Mouse (Mus musculus) left cerebral cortex, adult 11 months (tissue): ENCODE data around the gene Celf5.

Source experiments
- DNase-seq: peaks from one replicate; pipeline ENCODE4 v3.0.0; 2022; ENCODE audit warnings: low spot score

Gene Celf5

DNA sequence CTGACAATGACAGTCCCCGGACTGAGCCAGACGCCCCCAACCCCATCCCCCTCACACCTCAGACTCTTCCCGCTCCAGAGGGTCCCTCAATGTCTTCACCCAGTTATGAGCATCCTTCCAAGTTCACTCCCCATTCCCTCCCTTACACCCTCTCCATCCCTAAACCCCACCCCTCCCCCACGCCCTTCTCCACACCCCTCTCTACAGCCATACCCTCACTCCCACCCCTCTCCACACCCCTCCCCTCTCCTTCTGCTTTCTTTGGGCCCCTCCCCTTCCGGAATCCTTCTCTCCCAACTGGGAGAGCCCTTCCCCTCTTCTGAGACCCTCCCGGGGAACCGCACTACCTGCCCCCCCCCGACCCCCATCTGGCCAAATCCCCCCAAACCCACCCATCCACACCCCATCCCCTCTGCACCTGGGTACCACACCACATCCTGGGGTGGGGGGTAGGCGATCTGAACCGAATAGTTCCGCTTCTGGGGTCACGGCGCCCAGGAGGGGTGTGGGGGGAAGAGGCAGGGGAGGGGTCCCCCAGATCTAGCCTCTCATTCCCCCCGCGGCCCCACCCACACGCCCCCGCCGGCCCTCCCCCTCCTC lies 10.0 kb downstream of the Celf5 start:
- DNase-seq = no peak

DNA sequence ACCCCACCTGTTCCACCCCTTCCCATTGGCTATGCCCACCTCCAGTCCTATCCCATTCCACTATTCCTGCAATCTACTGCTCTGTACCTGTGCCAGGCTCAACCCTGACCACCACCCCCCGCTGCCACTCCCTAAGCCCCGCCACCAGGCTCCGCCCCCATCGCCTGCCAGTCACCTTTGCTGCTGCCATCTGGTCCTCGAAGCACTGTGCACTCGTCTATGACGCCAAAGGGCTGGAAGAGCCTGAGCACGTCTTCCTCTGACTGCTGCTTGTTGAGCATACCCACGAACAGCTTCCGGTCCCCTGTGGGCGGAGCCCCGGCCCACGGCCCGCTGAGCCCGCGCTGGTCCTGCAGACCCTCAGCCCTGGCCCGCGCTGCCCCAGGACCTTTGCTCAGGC lies 12.1 kb downstream of the Celf5 start:
- no peak for DNase-seq

DNA sequence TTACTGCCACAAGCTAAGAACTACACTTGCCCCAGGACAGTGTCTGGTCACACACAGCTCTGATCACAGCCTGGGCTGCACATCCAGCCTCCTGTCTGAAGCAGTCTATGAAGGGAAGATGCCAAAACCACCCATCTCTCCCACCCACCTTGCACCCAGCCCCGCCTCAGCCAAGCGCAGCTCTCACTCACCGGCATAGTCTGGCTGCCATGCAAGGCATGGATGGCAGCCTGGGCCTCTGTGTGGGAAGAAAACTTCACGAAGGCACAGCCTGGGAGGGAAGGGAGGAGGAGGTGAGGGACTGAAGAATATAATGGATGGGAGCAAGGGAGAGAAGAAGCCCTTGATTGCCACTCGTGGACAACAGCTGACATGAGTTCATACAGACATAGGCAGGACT lies 13.3 kb downstream of the Celf5 start:
- DNase-seq = peak; percentile 72

DNA sequence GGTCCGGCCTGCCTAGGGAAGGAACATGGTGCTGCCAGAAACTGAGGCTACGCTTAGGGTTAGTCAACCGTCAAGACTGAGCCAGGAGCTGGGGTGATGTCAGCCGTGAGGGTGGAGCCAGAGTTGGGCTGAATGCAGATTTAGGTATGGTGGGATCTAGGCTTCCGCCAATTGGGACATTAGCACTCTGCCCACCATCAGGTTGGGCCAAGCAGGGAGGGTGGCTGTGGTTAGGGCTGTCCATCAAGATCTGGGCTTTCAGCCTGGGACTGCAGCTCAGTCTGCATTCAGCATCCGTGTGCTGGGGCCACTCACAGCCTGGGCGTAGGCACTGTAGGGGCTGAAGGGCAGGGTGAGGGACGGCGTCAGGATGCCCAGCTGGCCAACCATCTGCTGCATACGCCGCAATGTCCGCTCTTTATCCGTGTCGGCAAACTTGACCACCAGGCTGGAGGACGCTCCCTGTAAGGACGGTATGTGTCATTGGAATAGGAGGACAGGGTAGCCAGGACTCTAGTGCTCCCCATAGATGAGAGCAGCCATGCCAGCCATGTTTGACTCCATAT lies 14.8 kb downstream of the Celf5 start:
- DNase-seq = no peak

DNA sequence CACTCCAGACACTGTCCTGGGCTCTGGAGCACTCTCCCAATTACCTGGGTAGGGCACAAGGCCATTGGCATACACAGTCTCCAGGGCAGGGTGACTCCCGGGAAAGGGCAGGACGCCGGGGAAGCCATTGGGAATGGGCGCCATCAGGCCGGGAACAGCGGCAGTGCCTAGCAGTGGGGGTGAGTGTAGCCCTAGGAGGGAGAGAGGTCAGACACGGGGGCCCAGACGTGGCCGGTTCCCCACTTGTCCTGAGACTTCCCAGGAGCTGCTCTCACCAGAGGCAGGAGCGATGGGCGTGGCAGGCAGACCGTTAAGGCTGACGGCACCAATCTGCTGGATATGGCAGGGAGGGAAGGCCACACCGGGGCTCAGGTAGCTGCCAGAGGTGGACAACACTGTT lies 15.6 kb downstream of the Celf5 start:
- DNase-seq = no peak

DNA sequence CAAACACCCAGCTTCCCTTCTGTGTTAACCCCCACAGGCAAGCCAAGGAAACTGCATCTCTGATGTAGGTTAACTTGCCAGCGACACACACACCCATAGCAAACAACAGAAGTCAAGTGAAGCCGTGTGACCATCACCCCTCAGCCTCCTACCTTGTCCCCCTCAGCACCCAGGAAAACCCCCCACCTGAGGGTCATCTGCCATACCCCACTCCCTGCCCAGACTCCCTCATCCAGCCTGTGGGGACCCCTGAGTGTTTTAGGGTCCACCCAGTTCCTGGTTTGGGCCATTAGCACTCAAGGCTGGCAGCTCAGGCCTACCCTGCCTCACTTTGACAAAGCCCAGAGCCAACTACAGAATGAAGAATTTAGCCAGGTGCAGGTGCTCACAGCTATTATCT lies 16.4 kb downstream of the Celf5 start:
- no peak for DNase-seq

DNA sequence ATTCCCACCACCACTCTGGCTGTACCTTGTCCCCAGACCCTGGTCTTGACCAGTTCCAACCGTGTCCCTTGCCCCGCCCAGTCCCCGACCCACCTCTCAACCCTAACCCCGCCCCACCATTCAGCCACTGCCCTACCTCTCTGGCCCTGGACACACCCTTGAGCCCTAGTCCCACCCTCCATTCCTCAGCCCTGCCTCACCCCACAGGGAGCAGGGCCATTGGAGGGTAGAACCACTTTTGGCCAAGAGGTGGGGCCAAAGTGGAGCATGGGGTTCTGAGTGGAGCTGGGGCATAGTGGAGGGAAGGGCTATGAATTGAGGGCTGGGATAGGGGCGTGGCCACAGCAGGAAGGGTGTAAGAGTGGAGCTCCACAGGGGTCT lies 17.3 kb downstream of the Celf5 start:
- no peak for DNase-seq

DNA sequence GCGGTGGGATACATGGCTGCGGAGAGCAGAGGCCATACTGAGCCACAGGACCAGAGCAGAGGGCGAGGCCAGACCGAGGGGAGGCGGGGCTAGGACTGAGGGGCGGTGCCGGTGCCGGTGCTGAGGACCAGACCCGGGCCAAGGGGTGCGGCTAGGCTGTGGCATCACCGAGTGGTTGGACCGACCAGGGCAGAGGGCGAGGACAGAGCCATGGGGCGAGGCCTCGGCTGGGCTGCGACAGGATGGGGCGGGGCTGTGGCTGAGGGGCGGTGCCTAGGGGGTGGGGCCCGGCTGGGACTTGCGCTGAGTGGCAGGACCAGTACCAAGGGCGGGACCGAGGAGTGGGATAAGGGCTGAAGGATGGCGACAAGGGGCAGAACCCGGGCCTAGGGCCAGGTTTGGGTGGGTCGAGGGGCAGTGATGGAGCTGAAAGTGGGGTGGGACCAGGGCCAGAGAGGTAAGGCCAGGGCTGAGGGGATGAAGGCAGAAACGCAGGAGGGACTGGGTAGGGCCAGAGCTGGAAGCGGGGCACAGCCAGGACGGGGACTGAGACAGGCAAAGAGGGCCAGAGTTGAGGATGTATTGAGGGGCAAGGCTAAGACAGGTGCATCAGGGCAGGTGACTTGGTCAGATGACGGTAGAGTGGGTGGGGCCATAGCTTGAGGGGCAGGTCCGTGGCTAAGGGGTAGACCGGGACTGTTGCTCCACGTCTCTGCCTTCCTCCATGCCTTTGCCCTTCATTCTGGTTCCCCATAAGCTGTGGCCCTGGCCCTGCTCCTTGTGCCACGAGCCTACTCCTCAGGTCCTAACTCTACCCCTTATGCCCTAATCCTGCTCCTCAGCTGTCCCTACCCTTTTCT lies 17.9 kb downstream of the Celf5 start:
- no peak for DNase-seq

DNA sequence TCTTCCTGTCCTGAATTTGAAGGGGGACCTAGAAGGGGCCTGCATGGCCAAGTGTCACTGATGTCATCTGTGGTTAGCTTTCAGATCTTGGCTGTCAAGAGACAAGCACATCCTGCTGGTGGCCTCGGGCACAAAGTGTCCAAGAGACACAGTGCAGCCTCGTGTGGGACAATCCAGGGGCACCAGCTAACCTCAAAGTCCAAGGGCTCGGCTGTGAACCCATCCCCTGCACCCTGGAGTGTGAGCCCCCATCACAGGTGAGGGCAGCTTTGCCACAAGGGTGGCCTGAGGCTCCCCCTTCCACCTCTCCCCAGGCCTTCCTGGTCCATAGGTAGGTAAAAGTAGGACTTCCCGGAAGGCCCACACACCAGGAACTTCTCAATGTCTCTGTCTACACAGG lies 19.0 kb downstream of the Celf5 start:
- DNase-seq = no peak

DNA sequence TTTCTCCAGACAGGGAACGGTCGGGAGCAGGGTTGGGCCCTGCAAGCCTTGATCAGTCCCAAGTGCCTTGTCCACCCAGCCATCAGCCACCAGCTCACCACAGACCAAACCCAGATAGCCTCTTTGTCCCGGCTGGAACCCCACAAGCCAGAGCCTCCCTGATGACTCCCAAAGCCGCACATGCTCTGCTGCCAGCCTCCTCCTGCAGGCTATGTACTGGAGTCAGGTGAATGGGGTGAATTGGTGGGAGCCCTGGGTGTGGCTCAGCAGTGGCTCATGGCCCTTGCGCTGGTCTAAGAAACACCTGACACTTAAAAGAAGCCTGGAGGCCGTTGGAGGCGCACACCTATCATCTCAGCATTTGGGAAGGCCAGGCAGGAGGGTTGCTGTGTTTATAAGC lies 19.6 kb downstream of the Celf5 start:
- DNase-seq = no peak

DNA sequence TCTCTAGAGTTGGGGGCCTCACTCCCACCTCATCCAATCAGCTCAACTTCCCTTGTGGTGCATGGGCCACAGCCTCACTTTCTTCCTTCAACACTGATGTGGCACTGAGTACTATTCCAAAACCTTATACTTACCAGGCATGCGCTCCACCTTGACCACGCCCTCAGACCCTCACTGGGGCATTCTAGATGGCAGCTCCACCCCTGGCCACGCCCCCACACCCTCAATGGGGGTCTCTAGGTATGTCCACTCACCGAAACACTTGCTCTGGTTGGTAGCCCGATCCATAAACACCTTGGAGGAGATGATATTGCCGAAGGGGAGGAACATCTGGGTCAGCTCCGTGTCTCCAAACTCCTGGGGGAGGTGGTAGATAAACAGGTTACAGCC lies 20.1 kb downstream of the Celf5 start:
- DNase-seq = no peak

DNA sequence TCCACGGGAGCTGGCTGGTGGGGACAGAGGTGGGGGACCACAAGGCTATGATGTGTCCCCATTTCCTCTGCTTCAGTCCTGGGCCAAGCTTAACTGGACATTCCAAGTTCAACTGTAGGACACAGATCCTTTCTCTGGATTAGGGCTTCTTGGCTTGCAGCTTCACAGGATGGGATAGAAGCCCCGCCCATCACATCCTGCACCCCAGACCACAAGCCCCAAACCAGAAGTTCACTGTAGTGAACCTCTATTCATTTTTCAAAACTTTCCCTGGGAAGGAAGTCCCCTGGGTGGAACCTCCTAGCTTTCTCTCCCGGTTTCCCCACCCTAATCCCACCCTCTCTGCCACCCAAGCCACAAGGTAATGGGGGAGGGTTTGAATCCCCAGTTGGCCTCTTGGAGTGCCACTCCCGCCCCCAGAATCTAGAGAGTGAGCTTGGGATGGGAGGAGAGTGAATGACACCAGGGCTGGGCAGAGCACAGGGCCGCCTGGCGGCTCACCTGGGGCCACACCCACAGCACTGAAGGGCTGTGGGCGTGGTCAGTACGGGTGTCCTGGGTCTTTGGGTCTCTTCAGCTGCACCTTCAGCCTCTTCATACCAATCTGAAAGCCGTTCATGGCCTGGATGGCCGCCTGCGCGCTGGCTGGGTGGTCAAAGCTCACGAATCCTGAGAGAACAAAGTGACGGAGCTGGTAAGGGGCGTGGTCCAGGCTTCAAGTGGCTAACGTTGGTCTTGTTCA lies 20.7 kb downstream of the Celf5 start:
- DNase-seq = no peak

DNA sequence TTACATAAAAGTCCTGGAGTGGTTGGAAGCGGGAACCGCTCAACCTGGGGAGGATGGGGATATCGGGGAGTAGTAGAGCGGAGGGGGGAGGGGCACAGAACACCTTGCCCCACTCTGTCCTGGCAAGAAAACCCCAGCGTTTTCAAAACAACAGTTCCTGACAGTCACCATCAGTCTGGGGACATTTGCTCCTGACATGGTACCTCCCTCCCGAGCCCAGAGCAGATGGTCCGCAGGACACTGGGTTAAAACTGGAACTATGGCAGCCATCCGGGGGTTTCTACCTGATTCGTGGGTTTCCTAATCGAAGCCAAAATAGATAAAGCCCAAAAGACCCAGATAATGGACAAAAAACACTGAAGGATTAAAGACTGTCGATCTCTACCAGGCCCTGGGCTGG lies 21.6 kb downstream of the Celf5 start:
- no peak for DNase-seq

DNA sequence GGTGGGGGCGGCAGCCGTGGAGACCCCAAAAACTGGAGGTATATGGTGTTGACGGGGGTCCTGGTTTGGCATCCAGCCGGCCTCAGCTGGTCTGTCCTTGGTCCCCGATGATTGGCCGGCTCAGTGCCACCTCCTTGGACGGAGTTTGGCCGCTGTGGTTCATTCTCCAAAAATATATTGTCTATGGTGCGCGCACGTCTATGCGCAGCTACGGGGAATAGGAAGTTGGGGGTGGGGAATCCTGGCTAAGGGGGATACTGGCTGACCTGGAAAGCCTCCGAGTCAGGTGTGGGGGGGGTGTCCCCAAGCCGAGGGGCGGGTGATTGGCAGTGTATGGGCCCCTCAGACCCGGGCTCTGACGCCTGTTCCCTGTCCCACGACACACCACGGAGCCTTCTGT lies 22.0 kb downstream of the Celf5 start:
- no peak for DNase-seq

DNA sequence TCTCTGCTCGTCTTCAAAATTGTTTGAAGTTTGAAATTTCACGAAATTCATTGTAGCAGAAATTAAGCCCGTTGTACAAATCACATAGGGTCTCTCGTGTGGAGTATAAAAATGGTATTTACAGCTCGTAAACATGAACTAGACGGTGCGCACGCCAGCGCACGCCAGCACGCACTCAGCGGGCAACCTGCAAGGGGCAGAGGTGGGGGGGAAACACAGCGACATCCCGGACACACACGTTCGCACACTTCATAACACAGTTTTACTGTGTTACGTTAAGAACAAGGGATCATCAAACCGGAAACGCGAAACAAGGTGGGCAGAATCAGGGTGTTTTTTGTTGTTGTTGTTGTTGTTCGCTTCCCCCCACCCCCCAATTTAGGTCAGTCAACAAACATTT lies 23.1 kb downstream of the Celf5 start:
- DNase-seq = no peak

DNA sequence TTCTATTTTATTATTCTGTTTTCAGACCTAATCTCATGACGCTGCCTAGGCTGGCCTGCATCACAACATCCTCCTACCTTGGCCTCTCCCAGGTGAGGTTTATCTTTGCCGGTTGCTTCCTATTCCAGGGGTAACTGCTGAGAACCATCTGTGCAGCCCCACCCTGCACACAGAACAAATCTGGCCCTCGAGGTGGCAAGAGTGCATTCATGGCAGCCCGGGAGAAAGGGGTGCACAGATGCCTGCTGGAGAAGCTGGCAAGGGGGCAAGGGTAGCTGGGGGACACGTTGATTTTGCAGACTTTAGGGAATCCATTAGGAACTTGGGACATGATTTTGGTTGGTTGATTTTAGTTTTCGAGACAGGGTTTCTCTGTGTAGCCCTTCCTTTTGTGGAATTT lies 24.2 kb downstream of the Celf5 start:
- no peak for DNase-seq

DNA sequence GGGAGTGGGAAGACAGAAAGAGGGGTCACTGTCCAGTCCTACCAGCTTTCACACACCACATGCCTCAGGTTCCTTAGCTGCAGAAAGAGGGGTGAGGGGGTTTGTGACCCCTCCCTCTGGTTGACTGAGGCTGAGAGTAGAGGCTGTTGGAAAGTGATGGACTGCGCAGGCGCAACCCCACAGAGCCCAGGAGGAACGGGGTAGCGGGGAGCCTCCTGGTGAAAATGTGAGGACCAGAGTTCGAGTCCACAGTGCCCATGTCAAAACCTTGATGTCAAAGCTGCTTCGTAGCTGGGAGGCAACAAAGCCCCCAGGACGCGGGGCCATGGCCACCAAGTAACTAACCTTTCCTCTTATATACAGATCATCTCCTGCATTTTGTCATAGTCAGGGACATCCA lies 24.9 kb downstream of the Celf5 start:
- DNase-seq = no peak

DNA sequence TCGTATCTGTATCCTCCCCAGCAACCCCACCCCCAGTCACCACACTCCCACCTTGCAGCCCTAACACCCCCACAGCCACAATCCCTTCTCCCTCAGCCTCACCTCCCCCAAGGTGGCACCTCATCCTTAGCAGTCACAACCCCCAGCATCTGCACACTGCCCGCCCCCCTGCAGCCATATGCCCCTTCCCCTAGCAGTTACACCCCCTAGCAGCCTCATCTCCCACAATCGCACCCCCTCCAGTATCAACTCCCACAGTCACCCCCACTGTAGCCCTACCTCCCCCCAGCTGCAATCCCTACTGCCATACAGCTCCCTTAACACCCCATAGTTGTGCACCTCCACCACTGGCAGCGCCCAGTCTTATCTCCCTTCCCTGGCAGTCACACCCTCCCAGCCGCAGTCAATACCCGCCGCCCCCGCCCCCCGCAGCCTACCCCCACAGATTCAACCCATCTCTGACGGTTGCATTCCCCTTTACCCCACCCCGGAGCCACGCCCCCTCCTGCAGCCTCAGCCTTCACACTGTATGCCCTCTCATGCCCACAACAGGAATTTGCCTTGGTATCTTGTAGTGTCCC lies 25.4 kb downstream of the Celf5 start:
- no peak for DNase-seq

DNA sequence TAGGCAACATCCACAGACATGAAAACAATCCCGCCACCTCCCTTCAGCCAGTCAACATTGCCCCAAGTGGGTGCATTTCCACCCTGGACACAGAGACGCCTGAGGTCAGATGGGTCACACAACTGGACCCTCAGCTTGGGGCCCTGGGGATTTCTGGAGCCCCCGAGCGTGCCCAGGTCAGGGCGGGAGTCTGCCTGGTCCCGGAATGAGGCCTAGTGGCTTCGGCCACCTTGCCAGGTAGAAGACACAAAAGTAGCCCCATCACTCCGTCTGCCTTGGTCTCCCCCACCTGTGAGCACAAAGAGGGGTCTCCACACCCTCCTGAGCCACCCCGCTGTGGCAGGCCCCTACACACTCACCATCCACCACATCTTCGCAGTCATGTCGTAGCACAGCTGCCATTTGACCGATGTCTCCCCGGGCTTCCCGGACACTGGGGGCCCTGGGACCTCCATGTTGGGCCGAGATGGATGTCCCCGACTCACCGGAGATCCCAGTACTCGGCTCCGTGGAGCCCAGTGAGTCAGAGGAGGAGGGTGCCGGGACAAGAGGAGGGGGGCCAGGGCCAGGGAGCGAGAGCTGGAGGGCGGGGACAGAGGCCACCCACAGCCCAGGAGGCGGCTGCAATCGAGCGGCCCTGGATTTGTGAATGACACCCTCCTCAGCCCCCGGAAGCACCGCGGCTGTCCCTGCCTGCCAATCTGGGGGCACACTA lies 27.2 kb downstream of the Celf5 start, which contains the start of gene Nfic:
Gene Nfic, minus strand, starts transcription at position 455 of the 715 bp plus-strand sequence.
- DNase-seq = no peak

DNA sequence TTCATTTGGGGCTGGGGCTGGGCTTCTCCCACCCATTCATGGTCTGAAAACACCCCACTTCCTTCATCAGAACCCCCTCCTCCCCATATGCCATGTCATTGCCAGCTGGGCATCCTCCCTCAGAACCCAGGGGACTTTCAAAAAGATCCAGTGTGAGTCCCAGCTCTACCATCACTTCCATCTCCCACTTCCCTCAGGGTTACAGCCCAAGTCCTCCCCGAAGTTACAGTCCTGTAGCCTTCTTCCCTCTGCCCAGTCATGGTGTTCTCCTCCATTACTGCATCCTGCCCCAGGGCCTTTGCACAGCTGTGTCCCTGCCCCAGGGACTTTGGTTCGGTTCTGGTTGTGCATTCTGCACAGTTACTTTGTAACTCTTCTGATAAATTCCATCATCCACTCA lies 28.4 kb downstream of the Celf5 start:
- no peak for DNase-seq

DNA sequence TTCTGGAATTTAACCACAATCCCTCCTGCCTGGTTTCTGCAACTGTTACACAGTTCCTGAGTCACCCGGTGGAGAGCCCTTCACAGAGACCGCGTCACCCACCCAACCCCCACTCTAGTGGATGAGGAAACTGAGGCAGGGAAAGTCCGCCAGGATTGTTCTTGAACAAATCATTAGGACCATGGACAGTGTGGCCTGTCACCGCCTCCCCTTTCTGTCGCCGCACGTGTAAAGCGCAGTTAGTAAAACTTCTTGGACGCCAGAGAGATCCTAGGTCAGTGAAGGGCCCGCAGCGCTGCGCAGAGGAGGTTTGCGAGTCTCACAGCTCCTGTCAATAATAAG lies 29.6 kb downstream of the Celf5 start:
- no peak for DNase-seq
